Mouse (Mus musculus): ENCODE results near the gene Surf1.

DNA sequence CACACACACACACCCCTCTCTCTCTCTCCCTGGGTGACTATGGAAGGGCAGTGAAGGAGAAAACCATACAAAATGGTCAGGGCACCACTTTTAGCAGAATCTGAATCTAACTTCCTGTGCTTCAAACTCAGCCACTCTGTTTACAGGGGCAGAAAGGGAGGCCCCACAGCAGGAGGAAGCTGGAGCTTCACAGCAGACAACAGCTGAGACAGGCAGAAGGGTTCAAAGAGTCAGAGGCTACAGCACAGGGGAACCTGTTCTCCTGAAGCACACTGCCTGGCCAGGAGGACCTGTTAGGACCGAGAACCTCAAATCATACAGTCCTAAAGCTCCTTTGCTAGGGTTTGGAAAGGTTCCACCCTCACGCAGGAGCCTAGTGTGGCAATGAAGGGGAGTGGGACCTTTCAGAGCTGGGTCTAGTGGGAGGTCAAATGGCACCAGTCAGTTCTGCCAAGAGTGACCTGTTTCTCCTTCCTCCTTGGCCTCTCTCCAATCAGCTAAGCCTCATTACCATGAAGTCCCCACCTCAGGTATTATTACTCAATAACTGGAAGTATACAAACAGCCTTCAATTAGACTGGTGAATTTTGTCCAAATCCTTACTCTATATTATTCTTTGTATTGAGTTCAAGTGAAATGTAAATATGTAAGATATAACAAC is 38.5 kb upstream of the Surf1 start:
- TF ChIP-seq POLR2AphosphoS2 (IDR thresholded peaks at IDR 0.05; ENCODE audit: insufficient read length, low read depth) (no peak), E2F4 (IDR thresholded peaks at IDR 0.05; ENCODE audit: insufficient read depth) (no peak)
